Mouse (Mus musculus) adipocyte (in vitro differentiated cells): ENCODE measurements around the gene Dcaf8.

Source experiments
- DNase-seq: peaks from one replicate; pipeline ENCODE4 v3.0.0-alpha.2; 2016; ENCODE audit warnings: low spot score

The Dcaf8 gene

GRCm38 (mm10) chr1:172148279-172148954 is 533 bp downstream of the Dcaf8 start:
- peak; percentile 80 for DNase-seq

- peak; percentile 56 for DNase-seq
Measured at GRCm38 (mm10) chr1:172148955-172149815, 1.3 kb downstream of the Dcaf8 start.

GRCm38 (mm10) chr1:172154536-172154935 is 6.7 kb downstream of the Dcaf8 start:
- DNase-seq, result peak; percentile 35

- DNase-seq, result no peak
Measured at GRCm38 (mm10) chr1:172155518-172155917, 7.6 kb downstream of the Dcaf8 start.

- DNase-seq, result no peak
Measured at GRCm38 (mm10) chr1:172159970-172160369, 12.1 kb downstream of the Dcaf8 start.

- no peak for DNase-seq
Measured at GRCm38 (mm10) chr1:172160508-172160907, 12.6 kb downstream of the Dcaf8 start.

- no peak for DNase-seq
Measured at GRCm38 (mm10) chr1:172162009-172162408, 14.1 kb downstream of the Dcaf8 start.

GRCm38 (mm10) chr1:172162959-172163358 is 15.1 kb downstream of the Dcaf8 start:
- no peak for DNase-seq

- DNase-seq, result no peak
Measured at GRCm38 (mm10) chr1:172167911-172168310, 20.0 kb downstream of the Dcaf8 start.

- no peak for DNase-seq
Measured at GRCm38 (mm10) chr1:172169809-172170208, 21.9 kb downstream of the Dcaf8 start.

GRCm38 (mm10) chr1:172172381-172172780 is 24.5 kb downstream of the Dcaf8 start:
- DNase-seq, result no peak

- no peak for DNase-seq
Measured at GRCm38 (mm10) chr1:172173181-172173580, 25.3 kb downstream of the Dcaf8 start.

- no peak for DNase-seq
Measured at GRCm38 (mm10) chr1:172177791-172178190, 29.9 kb downstream of the Dcaf8 start.

- no peak for DNase-seq
Measured at GRCm38 (mm10) chr1:172179102-172179501, 31.2 kb downstream of the Dcaf8 start.

- DNase-seq, result peak; percentile 76
Measured at GRCm38 (mm10) chr1:172180881-172181280, 33.0 kb downstream of the Dcaf8 start.

GRCm38 (mm10) chr1:172181777-172182176 is 33.9 kb downstream of the Dcaf8 start:
- no peak for DNase-seq

GRCm38 (mm10) chr1:172183056-172183455 is 35.2 kb downstream of the Dcaf8 start:
- no peak for DNase-seq

- no peak for DNase-seq
Measured at GRCm38 (mm10) chr1:172183915-172184314, 36.0 kb downstream of the Dcaf8 start.

GRCm38 (mm10) chr1:172186401-172187289 is 38.8 kb downstream of the Dcaf8 start:
- DNase-seq, result peak; percentile 41

GRCm38 (mm10) chr1:172188891-172189290 is 41.0 kb downstream of the Dcaf8 start:
- DNase-seq, result peak; percentile 12

- DNase-seq, result no peak
Measured at GRCm38 (mm10) chr1:172191578-172191977, 43.7 kb downstream of the Dcaf8 start.

GRCm38 (mm10) chr1:172192217-172192616 is 44.3 kb downstream of the Dcaf8 start:
- DNase-seq, result no peak
